Mouse (Mus musculus): ENCODE data around the gene Gm20806.
"Not testable (repeated sequence)": the region's sequence is repeated elsewhere in the genome, so short reads cannot be mapped to it uniquely, and the experiment has no call there.

DNA sequence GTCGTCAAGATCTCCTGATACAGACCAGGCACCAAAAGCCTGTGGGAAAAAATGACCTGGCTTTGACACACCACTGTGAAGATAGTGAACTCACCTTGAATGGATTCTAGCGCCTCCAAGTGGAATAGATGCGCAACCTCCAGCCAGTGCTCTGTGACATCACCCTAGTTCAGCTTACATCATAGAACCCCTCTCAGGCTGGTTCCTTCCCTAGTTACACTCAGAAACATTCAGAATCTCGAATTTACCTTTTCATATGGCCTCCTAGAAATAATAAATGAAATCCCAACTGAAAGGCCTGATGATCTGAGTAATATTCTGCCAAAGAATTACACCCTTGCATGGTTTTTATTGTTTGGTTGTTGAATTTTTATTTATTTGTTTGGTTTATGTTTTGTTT lies at the start of gene Gm20806:
- not testable (repeated sequence) for TF ChIP-seq CTCF (IDR thresholded peaks at IDR 0.05; ENCODE audit: control insufficient read depth, insufficient read depth, insufficient read length); MYOG (IDR thresholded peaks at IDR 0.05; ENCODE audit: control insufficient read depth, extremely low read depth, insufficient read length); USF1 (IDR thresholded peaks at IDR 0.05; ENCODE audit: low read depth); MAX (IDR thresholded peaks at IDR 0.05); CEBPB (IDR thresholded peaks at IDR 0.05; ENCODE audit: low read depth)

Data from C2C12 (cell line).